Mouse (Mus musculus) kidney, embryonic 15.5 days (tissue): ENCODE measurements at regions not wholly inside any gene's neighbourhood (a gene's known extent, or its start where the extent isn't known, plus 50 kb on each side); places are given as distances from the start of the nearest gene placed in this dataset.

Experiments used
- ATAC-seq: fragments of 200-750 bp; cut with Nextera tagmentation; replicated peaks from 2 replicates; pipeline ENCODE4 v1.8.0; 2017; ENCODE audit warnings: moderate TSS enrichment; ENCODE audit not compliant: low FRiP score
- H3K27ac ChIP-seq: fragments of 300-500 bp; sonication (generic); 2 replicates; pipeline ENCODE4 v1.5.1; 2015; ENCODE audit warnings: mild to moderate bottlenecking, inconsistent platforms
- H3K27me3 ChIP-seq: fragments of 300-500 bp; sonication (generic); 2 replicates; pipeline ENCODE4 v1.6.1; 2015; ENCODE audit warnings: inconsistent platforms
- H3K36me3 ChIP-seq: fragments of 300-500 bp; sonication (generic); 2 replicates; pipeline ENCODE4 v1.6.1; 2015; ENCODE audit warnings: inconsistent platforms
- H3K4me1 ChIP-seq: fragments of 300-500 bp; sonication (generic); 2 replicates; pipeline ENCODE4 v1.6.1; 2015; ENCODE audit warnings: inconsistent platforms
- H3K4me2 ChIP-seq: fragments of 300-500 bp; sonication (generic); 2 replicates; pipeline ENCODE4 v1.6.1; 2015; ENCODE audit warnings: moderate library complexity, mild to moderate bottlenecking, inconsistent platforms
- H3K4me3 ChIP-seq: fragments of 300-500 bp; sonication (generic); replicated peaks from 2 replicates; pipeline ENCODE4 v1.5.1; 2015; ENCODE audit warnings: mild to moderate bottlenecking, inconsistent platforms
- H3K9ac ChIP-seq: fragments of 300-500 bp; sonication (generic); 2 replicates; pipeline ENCODE4 v1.6.1; 2015; ENCODE audit warnings: mild to moderate bottlenecking, inconsistent platforms
- H3K9me3 ChIP-seq: fragments of 300-500 bp; sonication (generic); replicated peaks from 2 replicates; pipeline ENCODE4 v1.6.1; 2016; ENCODE audit warnings: inconsistent platforms
- WGBS: fragments of 180-500 bp; shearing (Covaris S2); methylation state at CpG from one replicate; pipeline ENCODE4 v1.1.7; 2015; ENCODE audit warnings: mixed read lengths; 5-methylcytosine and 5-hydroxymethylcytosine counted together

DNA sequence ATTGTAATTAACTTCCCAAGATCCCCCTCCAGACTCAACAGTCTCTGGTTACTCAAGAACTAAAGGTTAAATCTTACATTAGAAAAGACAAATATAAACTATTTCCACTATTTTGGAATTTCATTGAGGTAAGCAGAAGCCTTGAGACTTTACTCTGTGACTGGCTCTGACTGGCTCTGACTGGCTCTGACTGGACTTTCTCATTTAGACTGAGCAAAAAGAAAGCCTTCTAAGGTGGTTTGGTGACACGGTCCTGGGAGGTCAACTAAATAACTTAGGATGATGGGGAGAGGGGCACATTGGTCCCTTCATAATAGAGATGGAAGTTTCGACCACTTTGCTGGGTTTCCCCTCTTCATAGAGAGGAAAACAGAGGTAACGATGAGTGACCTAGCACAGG lies 243.3 kb upstream of the Nfe2l3 start:
- Histone ChIP-seq H3K27me3 (peaks cover 98% of the 10 kb centered on the region), H3K36me3 (no peaks in the 10 kb centered on the region), H3K4me2 (no peak overlapping the region), H3K4me1 (peaks cover 10% of the 10 kb centered on the region; the same call in 1 of the 2 replicates), H3K9ac (no peak overlapping the region), H3K27ac (no peak overlapping the region), H3K4me3 (no peak overlapping the region), H3K9me3 (no peaks in the 10 kb centered on the region)
- no peak for ATAC-seq
- 69% methylated on average over 3 of the region's 3 CpGs for WGBS

DNA sequence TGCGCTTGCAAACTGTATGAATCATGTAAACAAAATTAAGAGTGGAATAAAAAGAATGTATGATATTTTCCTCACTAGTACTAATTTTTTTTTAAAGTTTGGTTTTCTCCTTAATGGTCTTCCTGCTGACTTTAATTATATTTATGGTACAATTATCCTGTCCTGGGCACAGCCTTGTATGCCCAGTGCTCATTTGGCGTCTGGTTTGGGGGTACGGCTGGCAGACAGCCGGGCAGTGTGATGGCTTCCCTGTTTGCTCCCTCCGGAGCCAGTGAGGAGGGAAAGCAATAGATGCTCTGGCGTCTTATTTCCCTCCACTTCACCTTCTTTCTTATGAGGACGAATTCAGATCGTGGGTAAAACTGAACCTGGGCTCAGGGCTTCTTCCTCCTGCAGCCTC lies 239.6 kb upstream of the Nfe2l3 start:
- Histone ChIP-seq H3K27me3 (peaks cover 86% of the 10 kb centered on the region), H3K4me2 (peak overlapping the region; percentile 37), H3K27ac (no peak overlapping the region), H3K36me3 (no peaks in the 10 kb centered on the region), H3K9ac (no peak overlapping the region), H3K4me1 (peaks cover 10% of the 10 kb centered on the region; the same call in 1 of the 2 replicates), H3K4me3 (no peak overlapping the region), H3K9me3 (no peaks in the 10 kb centered on the region)
- 31% methylated on average over 8 of the region's 8 CpGs for WGBS
- ATAC-seq = no peak

DNA sequence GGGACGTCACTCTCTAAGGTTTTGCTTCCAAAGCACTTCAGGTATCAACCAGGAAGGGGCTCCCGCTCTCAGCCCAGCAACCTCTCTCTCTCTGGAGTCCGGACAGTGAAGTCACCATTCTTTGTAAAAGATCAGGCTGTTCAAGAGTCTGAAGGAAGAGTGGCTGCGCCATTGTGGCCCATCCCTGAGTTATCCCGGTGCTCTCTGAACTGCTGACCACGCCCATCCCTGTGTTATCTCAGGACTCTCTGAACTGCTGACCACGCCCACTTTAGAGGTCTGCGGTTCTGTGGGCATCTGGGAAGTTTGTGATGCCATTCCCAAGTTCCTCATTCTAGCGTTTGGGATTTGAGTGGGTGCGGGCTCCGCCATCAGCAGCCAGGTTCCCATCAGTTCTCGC lies 239.1 kb upstream of the Nfe2l3 start:
- 18% methylated on average over 12 of the region's 12 CpGs for WGBS
- H3K4me2 ChIP-seq = peak overlapping the region; percentile 37
- H3K36me3 ChIP-seq = no peaks in the 10 kb centered on the region
- no peak overlapping the region for H3K27ac ChIP-seq
- H3K27me3 ChIP-seq = peaks cover 81% of the 10 kb centered on the region
- H3K9me3 ChIP-seq = no peaks in the 10 kb centered on the region
- H3K4me1 ChIP-seq = peaks cover 10% of the 10 kb centered on the region; the same call in 1 of the 2 replicates
- no peak overlapping the region for H3K9ac ChIP-seq
- peak; percentile 49; the same call in 1 of the 2 replicates for ATAC-seq
- peak overlapping the region; percentile 4; the same call in 1 of the 2 replicates for H3K4me3 ChIP-seq

DNA sequence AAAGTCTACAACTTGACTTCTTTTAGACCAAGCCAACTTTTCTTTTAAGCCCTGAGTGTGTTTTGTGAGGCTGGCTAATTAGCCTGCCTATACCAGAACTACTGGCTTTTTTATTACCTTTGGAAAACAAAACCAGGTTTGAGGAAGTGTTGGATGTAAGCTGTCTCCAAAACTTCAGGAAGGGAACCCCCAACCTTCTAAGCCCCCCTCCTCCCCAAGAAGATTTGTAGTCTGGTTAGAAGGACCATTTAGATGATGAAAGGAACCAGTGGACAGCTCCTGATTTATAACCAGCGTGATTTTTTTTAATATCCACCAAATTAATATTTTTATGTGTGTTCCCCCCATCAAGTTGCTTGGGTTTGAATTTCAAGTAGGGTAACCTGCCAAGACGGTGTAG lies 236.1 kb upstream of the Nfe2l3 start:
- Histone ChIP-seq H3K36me3 (no peaks in the 10 kb centered on the region), H3K4me3 (no peak overlapping the region), H3K27ac (no peak overlapping the region), H3K4me1 (peaks cover 8% of the 10 kb centered on the region; the same call in 1 of the 2 replicates), H3K9ac (no peak overlapping the region), H3K4me2 (no peak overlapping the region), H3K9me3 (no peaks in the 10 kb centered on the region), H3K27me3 (peaks cover 64% of the 10 kb centered on the region)
- 50% methylated on average over 2 of the region's 2 CpGs for WGBS
- no peak for ATAC-seq

DNA sequence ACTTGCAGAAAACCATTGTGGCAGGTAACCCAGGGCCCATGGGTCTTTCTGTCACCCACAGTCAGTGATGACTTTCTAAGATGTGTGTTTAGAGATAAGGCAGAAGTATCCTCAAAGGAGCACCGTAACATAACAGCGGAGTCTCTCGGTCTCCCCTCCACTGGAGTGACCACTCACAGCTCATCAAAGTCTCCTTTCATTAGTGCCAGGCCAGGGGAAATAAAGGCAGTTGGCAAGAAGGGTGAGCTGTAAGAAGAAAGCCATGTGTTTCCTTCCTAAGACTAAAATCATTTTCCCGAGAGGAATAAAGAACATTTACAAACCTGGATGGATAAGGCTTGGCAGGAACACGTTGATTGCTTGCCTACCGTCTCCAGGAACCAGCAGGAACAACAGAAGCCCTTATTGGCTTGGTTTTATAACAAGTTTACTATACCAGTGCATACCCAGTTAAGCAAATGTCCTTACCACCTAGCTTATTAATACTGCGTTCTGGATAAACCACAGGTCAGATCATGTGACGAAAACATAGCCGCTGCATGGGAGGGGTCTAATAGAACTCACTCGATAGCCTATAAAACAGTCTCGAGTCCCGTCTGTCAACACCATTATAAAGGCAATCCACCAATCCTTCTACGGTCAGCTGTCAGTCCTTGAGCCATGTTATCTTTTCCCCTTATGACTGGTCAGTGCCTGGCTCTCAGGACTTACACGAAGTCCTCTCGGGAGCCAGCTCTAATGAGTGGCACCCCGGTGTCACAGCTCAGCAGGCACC lies 235.3 kb upstream of the Nfe2l3 start:
- Histone ChIP-seq H3K27me3 (peaks cover 56% of the 10 kb centered on the region), H3K4me3 (no peak overlapping the region), H3K9me3 (no peaks in the 10 kb centered on the region), H3K4me1 (peaks cover 8% of the 10 kb centered on the region; the same call in 1 of the 2 replicates), H3K36me3 (no peaks in the 10 kb centered on the region), H3K27ac (no peak overlapping the region), H3K9ac (no peak overlapping the region), H3K4me2 (no peak overlapping the region)
- no peak for ATAC-seq
- 67% methylated on average over 16 of the region's 16 CpGs for WGBS

DNA sequence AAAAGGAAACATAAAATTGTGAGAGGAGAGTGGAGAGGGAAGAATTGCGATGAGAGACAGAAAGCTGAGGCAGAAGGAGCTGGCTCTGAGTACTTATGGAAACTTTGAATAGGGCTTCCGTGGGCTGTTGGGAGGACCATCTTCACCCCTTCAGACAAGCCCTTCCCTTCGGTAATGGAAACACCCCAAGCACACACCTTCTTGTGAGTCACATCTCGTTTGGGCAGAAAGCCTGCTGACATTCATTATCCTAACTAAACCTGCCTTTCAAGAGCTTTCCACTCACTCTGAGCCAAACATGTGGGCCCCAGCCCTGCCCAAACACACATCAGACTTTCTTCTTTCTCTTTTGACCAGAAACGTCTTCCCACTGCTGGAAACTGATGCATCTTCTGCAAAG lies 232.3 kb upstream of the Nfe2l3 start:
- peaks cover 33% of the 10 kb centered on the region for H3K27me3 ChIP-seq
- 70% methylated on average over 5 of the region's 5 CpGs for WGBS
- no peak overlapping the region for H3K4me3 ChIP-seq
- H3K4me1 ChIP-seq = no peaks in the 10 kb centered on the region
- no peak for ATAC-seq
- no peak overlapping the region for H3K27ac ChIP-seq
- H3K36me3 ChIP-seq = no peaks in the 10 kb centered on the region
- no peak overlapping the region for H3K9ac ChIP-seq
- no peaks in the 10 kb centered on the region for H3K9me3 ChIP-seq
- no peak overlapping the region for H3K4me2 ChIP-seq

DNA sequence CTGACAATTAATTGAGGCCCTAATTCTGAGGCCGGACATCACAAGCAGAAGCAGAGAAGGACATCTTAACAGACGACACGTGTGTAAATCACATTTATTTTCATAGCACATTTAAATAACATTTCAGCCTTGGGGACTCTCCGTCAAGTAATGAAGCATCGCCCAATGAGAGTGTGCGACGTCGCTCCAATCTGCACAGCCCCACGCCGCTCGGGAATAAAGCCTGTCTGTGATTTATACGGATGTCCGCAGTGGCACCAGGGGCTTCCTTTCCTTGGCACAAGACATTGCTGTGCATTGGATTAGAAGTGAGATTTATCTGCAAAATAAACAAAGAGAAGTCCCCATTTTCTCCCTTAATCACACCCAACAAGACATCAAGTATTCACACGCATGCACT lies 231.6 kb upstream of the Nfe2l3 start:
- Histone ChIP-seq H3K27me3 (peaks cover 34% of the 10 kb centered on the region), H3K4me2 (no peak overlapping the region), H3K9ac (no peak overlapping the region), H3K9me3 (no peaks in the 10 kb centered on the region), H3K4me3 (no peak overlapping the region), H3K27ac (no peak overlapping the region), H3K36me3 (no peaks in the 10 kb centered on the region), H3K4me1 (no peaks in the 10 kb centered on the region)
- WGBS = 76% methylated on average over 14 of the region's 14 CpGs
- no peak for ATAC-seq

DNA sequence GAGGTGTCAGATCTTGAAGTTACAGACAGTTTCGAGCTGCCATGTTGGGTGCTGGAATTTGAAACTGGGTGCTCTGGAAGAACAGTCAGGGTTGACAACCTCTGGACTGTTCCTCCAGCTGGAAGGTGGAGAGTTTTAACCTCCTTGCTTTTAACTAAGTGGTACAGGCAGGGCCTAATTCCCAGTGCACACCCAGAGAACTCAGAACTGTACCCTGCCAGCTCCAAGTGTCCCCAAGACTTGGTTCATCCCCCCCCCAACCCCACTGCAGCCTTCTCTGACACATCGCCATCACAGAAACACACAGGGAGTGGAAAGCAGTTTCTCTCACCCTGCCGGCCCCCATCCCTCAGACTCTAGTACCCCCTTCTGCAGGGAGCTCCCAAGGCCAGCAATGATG lies 228.2 kb upstream of the Nfe2l3 start:
- Histone ChIP-seq H3K4me1 (peaks cover 15% of the 10 kb centered on the region), H3K4me3 (no peak overlapping the region), H3K9ac (no peak overlapping the region), H3K36me3 (no peaks in the 10 kb centered on the region), H3K27me3 (peaks cover 48% of the 10 kb centered on the region), H3K9me3 (no peaks in the 10 kb centered on the region), H3K27ac (no peak overlapping the region), H3K4me2 (no peak overlapping the region)
- no peak for ATAC-seq
- 89% methylated on average over 3 of the region's 3 CpGs for WGBS

DNA sequence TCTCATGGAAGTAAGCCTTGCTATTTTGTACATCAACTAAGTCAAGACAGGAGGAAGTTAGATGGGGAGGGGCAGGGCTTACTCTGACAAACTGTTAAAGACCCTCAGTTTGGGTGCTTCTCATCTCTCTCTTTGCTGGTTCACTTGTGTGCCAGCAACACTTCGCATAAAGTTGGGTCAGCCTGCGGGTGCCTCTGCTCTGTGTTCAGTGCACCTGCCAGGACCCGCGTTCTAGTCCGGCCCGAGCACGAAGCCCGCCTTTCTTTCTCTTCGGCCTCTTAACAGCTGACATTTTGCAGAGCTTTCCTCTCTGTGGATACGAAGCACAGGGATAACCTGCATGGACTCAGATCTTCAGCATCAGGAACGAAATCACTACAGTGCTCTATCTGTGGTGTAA lies 227.1 kb upstream of the Nfe2l3 start:
- peaks cover 41% of the 10 kb centered on the region for H3K27me3 ChIP-seq
- H3K9me3 ChIP-seq = no peaks in the 10 kb centered on the region
- no peak overlapping the region for H3K4me3 ChIP-seq
- no peak for ATAC-seq
- no peak overlapping the region for H3K9ac ChIP-seq
- H3K4me2 ChIP-seq = no peak overlapping the region
- H3K4me1 ChIP-seq = peaks cover 15% of the 10 kb centered on the region
- H3K36me3 ChIP-seq = no peaks in the 10 kb centered on the region
- H3K27ac ChIP-seq = no peak overlapping the region
- 85% methylated on average over 11 of the region's 11 CpGs for WGBS

DNA sequence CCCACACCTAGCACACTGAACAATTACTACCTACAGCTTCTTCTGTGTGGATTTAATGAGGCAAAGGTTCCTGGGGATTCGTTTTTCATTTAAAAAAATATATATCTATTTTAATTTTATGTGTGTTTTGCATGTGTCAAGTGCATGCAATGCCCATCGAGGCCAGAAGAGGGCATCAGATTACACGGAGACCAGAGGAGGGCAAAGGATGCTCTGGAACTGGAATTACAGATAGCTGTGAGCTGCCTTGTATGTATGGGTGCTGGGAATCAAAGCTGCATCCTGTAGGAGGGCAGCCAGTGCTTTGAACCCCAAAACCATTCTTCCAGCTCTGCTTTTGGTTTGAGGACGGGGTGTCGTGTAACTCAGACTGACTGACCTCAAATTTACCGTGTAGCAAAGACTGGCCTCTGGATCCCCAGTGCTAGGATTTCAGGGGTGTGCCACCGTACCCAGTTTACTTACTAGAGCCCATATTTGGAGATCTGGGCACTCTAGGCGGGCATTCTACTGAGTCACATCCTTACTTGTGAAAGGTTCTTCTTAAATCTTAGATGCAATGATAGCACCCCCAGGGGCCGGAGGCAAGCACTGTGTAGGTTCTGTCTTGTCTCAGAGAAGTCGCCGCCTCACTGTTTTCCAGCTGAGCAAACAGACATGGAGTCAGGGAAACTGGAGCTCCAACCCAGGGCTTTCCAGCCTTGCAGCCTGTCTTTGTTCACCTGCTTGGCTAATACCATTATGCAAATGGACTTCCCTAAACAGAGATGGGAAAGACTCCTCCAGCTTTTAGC lies 225.6 kb upstream of the Nfe2l3 start:
- ATAC-seq = no peak; the same call in 1 of the 2 replicates
- 11% methylated on average over 11 of the region's 11 CpGs for WGBS
- H3K4me2 ChIP-seq = peak overlapping the region; percentile 58

DNA sequence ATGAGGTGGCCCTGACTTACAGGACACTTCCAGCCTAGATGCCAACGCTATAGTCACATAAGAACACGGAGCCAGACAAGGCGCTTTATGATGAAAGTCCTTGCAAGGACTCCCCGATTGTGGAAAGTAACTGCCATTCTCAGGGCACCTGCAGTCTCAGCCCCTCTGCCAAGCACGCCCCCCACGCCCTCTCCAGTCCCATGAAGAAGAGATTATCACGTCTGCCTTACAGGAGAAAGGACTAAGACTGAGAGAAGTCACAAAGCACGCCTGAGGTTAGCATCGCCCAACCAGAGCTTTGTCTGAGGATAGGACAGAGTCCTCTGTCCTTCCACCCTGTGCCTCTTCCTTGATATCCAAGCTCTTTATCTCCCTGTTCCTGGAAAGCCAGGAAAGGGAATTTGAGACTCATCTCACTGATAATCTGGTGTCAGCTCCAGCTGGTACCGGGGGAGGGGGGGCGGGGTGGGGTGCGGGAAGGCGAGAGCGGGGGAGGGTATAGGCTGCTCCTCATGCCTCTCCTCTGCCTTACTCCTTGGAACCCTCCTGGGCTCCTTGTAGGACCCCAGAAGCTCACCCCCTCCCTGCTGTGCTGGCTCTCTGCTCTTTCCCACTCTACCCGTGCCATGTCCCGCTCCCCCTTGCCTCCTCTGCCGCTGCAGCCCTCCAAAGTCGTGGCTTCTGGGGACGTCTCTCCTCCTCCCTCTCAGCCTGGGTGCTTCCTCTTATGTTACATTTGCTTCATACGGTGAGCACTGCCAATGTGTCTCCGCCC lies 224.7 kb upstream of the Nfe2l3 start:
- ATAC-seq = 0 out of 2 replicates have a peak, but pooled peaks have one; percentile 46
- H3K9ac ChIP-seq = no peak overlapping the region
- 4% methylated on average over 21 of the region's 21 CpGs for WGBS

More for the DNA sequence above, 225.6 kb upstream of the Nfe2l3 start:
- H3K36me3 ChIP-seq = no peaks in the 10 kb centered on the region
- peak overlapping the region; percentile 25; the same call in 1 of the 2 replicates for H3K4me3 ChIP-seq
- peaks cover 36% of the 10 kb centered on the region for H3K27me3 ChIP-seq
- H3K4me1 ChIP-seq = peaks cover 25% of the 10 kb centered on the region
- no peaks in the 10 kb centered on the region for H3K9me3 ChIP-seq
- no peak overlapping the region for H3K27ac ChIP-seq
- no peak overlapping the region for H3K9ac ChIP-seq

More for the DNA sequence above, 224.7 kb upstream of the Nfe2l3 start:
- H3K27me3 ChIP-seq = peaks cover 36% of the 10 kb centered on the region
- H3K9me3 ChIP-seq = no peaks in the 10 kb centered on the region
- peak overlapping the region; percentile 25 for H3K4me3 ChIP-seq
- peak overlapping the region; percentile 58 for H3K4me2 ChIP-seq
- no peaks in the 10 kb centered on the region for H3K36me3 ChIP-seq
- peaks cover 27% of the 10 kb centered on the region for H3K4me1 ChIP-seq
- no peak overlapping the region for H3K27ac ChIP-seq
